Mouse (Mus musculus) bone marrow, adult 2 months (tissue): ENCODE measurements at regions not wholly inside any gene's neighbourhood (a gene's known extent, or its start where the extent isn't known, plus 50 kb on each side); places are given as distances from the start of the nearest gene placed in this dataset.

ENCODE experiments used
- CTCF ChIP-seq: fragments of 200-500 bp; IDR thresholded peaks from 2 replicates; pipeline ENCODE4 v1.5.1; 2011; ENCODE audit warnings: low read length, control low read depth; ENCODE audit not compliant: control insufficient read depth, insufficient read depth
- POLR2A ChIP-seq: fragments of 200-500 bp; IDR thresholded peaks from 2 replicates; pipeline ENCODE4 v1.6.1; 2011; ENCODE audit warnings: low read depth, mild to moderate bottlenecking, control low read depth, low read length, borderline replicate concordance; ENCODE audit not compliant: control insufficient read depth

GRCm38 (mm10) chr9:120699781-120700180, 128.5 kb downstream of the Rpl14 start:
- TF ChIP-seq CTCF (no peak), POLR2A (no peak)
